Mouse (Mus musculus) thymus, postnatal 0 days (tissue): Measurements from ENCODE around the gene Zic3. TPM values are rescaled to one million over a fixed set of nuclear protein-coding genes. Genes with fewer than 3 reads are reported as not detected.

Experiments
- DNase-seq: peaks from one replicate; pipeline ENCODE4 v3.0.0-alpha.2; 2015; ENCODE audit warnings: low spot score
- polyA plus RNA-seq: library from polyadenylated mRNA; unstranded; fragments of >200 nt; fragmentation: Nextera tagmentation; extraction: Ambion mirVana; gene quantifications from 2 replicates; pipeline ENCODE4 v1.2.1, GENCODE M21; 2015

Zic3 gene
- polyA plus RNA-seq, result not detected in 2 replicates

DNA sequence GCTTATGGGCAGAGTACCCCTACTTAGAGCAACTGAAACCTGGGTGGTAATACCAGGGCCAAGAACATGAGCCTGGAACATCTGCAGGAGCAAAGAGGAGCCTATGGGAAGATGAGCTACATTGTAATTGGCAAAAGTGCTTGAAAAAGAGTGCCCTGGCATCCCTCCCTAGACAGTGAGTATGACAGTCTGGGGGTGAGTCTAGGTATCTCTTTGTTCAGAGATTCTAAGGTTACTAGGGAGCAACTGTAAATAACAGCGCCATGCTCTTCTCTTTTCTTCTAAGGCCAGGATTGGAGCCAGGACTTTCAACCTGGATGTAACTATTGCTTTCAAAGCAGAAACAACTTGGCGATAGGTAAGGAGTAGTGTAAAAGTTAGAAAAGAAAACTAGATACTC lies at the start of gene Zic3:
Gene Zic3 (plus strand): TSS at position 301 of the 400 bp plus-strand sequence.
- DNase-seq, result no peak

GRCm38 (mm10) chrX:57982351-57982750 lies 40.1 kb upstream of the Zic3 start:
- DNase-seq, result no peak

GRCm38 (mm10) chrX:57987455-57988109 lies 34.9 kb upstream of the Zic3 start:
- DNase-seq, result no peak

- DNase-seq, result no peak
These were observed 9.1 kb upstream of the Zic3 start for GRCm38 (mm10) chrX:58013391-58013790.

GRCm38 (mm10) chrX:58014093-58014492 lies 8.4 kb upstream of the Zic3 start:
- no peak for DNase-seq

DNA sequence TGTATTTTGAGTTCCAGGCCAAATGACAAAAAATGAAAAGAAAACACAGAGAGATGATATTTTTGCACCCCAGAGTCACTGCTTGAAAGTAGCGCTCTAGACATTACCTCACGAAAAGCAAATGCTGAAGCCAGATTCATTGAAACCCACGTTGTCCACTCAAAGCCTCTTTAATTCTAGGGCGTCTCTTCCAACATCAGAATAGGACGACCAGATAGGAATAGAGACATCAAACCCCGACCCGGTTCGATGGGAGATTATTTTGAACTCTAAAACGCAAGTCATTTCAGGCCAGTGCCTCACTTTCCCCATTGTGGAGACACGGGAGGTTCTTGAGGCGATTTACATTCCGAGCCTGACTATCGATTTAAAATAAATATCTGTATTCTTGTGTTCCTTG lies 7.7 kb upstream of the Zic3 start:
- no peak for DNase-seq

- no peak for DNase-seq
These were observed 7.1 kb upstream of the Zic3 start for GRCm38 (mm10) chrX:58015336-58015945.

- no peak for DNase-seq
These were observed 3.8 kb upstream of the Zic3 start for GRCm38 (mm10) chrX:58018720-58019119.

- no peak for DNase-seq
These were observed 3.1 kb upstream of the Zic3 start for GRCm38 (mm10) chrX:58019257-58019953.

DNA sequence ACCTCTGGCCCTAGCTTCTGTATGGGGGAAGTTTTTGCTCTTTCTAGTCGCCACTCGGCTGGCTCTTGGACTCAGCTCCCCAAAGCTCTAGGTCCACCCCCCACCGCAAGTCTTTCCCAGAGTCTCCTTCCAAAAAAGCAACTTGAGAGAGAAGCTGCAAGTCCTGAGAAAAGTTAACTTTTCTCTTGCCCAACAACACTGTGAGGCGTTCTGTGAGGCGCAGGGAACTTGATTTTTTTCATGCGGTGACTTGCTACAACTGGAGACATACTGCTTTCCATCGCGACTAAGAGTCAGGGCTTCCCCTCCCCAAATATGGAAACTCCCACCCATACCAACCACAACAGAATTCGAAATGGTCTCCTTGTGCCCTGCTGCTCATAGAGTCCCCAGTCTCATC lies 5.1 kb downstream of the Zic3 start:
- no peak for DNase-seq

- no peak for DNase-seq
These were observed 5.6 kb downstream of the Zic3 start for GRCm38 (mm10) chrX:58028082-58028481.

DNA sequence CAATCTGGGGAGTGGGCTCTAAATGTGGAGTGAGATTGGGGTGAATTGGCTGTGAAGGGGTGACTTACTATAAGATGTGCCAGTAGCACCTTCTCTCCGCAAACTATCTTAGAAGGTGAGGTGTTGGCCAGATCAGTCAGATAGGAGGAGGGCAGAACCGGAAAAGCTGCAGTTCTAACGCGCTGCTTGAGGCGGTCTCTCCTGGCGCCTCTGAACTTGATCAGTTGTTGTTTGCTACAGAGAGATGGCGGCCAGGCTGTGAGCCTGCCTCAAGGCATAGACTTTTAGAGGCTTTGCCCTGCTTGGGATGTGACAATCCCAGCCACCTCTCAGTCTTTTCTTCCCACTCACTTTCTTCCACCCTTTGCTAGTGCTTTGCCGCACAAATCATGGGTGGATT lies 6.4 kb downstream of the Zic3 start:
- DNase-seq, result no peak

DNA sequence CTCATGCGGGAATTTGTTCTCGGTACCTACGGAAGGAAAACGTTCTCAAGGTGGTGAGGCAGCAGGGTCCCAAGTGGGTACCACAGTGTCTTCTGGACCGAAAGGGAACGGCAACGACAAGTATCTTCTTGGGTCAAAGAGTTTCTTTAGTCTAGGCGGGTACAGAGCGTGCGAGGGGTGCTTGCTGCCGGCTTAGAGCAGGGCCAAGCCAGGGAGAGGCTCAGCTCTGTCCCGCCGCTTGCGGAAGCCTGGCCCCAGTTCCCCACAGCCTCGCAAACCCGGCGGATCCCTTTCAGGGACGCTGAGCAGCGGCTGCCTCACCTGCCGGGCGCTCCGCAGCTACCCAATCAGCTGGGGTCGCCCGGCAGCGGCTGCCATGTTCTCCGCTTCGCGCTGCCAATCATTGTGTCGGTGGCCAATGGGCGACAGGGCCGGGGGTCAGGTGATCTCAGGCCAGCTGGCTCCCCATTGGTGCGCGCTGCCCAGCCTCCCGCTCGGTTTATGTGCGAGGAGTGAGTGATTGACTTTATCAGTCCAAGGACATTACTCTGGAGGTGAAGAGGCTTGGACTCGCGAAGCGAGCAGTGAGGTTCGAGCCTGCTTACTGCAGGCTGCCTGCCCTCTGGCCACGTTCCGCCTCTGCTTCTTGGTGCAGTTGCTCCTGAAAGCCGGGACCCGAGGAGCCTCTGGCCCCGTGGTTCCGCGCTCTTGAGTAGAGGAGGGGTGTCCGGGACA lies 7.8 kb downstream of the Zic3 start:
- no peak for DNase-seq

- DNase-seq, result no peak
These were observed 8.6 kb downstream of the Zic3 start for GRCm38 (mm10) chrX:58030835-58031670.

DNA sequence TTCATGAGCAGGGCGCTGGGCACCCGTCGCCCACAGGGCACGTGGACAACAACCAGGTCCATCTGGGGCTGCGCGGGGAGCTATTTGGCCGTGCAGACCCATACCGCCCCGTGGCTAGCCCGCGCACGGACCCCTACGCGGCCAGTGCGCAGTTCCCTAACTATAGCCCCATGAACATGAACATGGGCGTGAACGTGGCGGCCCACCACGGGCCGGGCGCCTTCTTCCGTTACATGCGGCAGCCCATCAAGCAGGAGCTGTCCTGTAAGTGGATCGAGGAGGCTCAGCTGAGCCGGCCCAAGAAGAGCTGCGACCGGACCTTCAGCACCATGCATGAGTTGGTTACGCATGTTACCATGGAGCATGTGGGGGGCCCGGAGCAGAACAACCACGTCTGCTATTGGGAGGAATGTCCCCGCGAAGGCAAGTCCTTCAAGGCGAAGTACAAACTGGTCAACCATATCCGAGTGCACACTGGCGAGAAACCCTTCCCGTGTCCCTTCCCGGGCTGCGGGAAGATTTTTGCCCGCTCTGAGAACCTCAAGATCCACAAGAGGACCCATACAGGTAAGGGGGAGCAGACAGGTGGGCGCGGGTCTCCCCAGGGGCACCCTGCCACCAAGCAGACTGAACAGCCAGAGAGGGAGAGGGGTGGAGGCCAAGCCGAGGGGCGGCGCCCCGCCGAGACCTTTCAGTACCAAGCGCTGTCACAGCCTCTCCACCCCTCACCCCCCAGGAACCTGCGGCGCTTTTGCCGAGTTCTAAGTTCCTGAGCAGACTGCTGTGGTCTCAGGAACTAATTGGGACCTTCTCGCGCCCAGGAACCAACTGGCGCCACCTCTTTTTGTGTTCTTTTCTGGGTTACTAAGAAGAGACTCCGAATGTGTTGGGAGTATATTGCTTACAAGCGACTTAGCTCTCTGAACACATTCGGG lies 9.4 kb downstream of the Zic3 start:
- DNase-seq, result no peak

GRCm38 (mm10) chrX:58032622-58033021 lies 10.1 kb downstream of the Zic3 start:
- no peak for DNase-seq

GRCm38 (mm10) chrX:58033521-58033920 lies 11.0 kb downstream of the Zic3 start:
- no peak for DNase-seq

- DNase-seq, result no peak
These were observed 15.8 kb downstream of the Zic3 start for GRCm38 (mm10) chrX:58038061-58039007.

DNA sequence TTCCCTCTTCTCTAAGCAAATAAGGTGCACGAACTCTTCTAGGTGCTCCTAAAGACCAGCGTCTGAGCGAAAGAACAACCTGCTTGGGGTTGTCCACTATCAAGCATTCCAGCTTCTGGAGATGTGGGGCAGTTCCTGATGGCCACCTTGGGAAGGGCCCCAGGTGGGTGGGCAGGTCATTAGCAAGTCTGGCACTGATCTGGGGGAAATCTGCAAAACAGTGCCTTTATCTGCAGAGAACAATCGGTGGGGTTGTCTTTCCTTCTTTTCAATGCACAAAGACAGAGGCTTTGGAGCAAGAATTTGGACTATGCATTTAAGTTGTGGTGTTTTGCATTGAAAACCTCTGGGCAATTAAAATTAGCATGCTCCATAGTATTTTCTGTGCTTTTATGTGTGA lies 17.2 kb downstream of the Zic3 start:
- no peak for DNase-seq
